Mouse (Mus musculus) MEL (cell line): ENCODE measurements around the gene Dab2.

Experiments
- BHLHE40 ChIP-seq: IDR thresholded peaks from 2 replicates; pipeline ENCODE4 v1.6.1; 2012; ENCODE audit warnings: low read depth, mild to moderate bottlenecking, inconsistent platforms, low read length, improper control_type of control experiment, borderline replicate concordance
- CTCF ChIP-seq, 3 experiments: IDR thresholded peaks in 2 of 3; conservative IDR thresholded peaks in 1 of 3; 2 replicates each; pipeline ENCODE4 v1.5.1; 2011 to 2012; ENCODE audit warnings: low read length in 3 of 3, low read depth in 2 of 3, mild to moderate bottlenecking in 2 of 3, improper control_type of control experiment in 1 of 3, inconsistent platforms in 1 of 3, mixed read lengths in 1 of 3, moderate library complexity in 1 of 3; ENCODE audit not compliant: control insufficient read depth in 1 of 3, insufficient read depth in 1 of 3, poor library complexity in 1 of 3, severe bottlenecking in 1 of 3
- HCFC1 ChIP-seq: IDR thresholded peaks from 2 replicates; pipeline ENCODE4 v1.6.1; 2012; ENCODE audit warnings: low read depth, mild to moderate bottlenecking, inconsistent platforms, low read length, improper control_type of control experiment, moderate library complexity
- MAFK ChIP-seq: IDR thresholded peaks from 2 replicates; pipeline ENCODE4 v1.6.1; 2011; ENCODE audit warnings: low read depth, mild to moderate bottlenecking, low read length, improper control_type of control experiment, borderline replicate concordance
- MAX ChIP-seq: IDR thresholded peaks from 2 replicates; pipeline ENCODE4 v1.6.1; 2011; ENCODE audit warnings: low read length, improper control_type of control experiment
- POLR2A ChIP-seq, 2 experiments: IDR thresholded peaks; 2 replicates each; pipeline ENCODE4 v1.6.1; 2011 to 2012; ENCODE audit warnings: low read length in 2 of 2, mild to moderate bottlenecking in 2 of 2, control low read depth in 1 of 2, improper control_type of control experiment in 1 of 2, low read depth in 1 of 2, moderate library complexity in 1 of 2; ENCODE audit not compliant: control insufficient read depth in 1 of 2, insufficient read depth in 1 of 2, poor library complexity in 1 of 2
- USF1 ChIP-seq: IDR thresholded peaks from 2 replicates; pipeline ENCODE4 v1.6.1; 2014; ENCODE audit warnings: low read depth, mild to moderate bottlenecking, inconsistent platforms, low read length, improper control_type of control experiment, moderate library complexity
- ZMIZ1 ChIP-seq: IDR thresholded peaks from 2 replicates; pipeline ENCODE4 v1.6.1; 2012; ENCODE audit warnings: low read depth, mild to moderate bottlenecking, inconsistent platforms, low read length, improper control_type of control experiment, moderate library complexity

DNA sequence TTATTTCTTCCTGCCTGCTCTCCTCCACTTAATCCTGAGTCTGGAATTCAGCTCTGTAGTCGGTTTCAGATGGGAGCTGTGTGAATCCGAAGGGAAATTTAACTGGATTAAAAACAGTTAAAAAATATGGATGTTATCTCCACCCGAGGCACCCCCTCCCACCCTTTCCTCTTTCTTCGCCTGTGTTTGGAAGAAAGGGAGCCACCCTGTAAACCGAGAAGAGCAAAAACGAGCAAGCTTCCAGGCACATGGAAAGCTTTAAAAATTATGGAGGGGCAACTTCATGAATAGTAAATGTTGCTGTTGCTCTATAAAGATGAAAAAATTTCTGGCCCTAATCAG, 88.1 kb downstream of the Dab2 start:
- no peak for TF ChIP-seq POLR2A (IDR thresholded peaks at IDR 0.05; ENCODE audit: control insufficient read depth in 1 of 2, insufficient read depth in 1 of 2, low read depth in 1 of 2, low read length in 2 of 2, poor library complexity in 1 of 2)
- TF ChIP-seq MAX, result no peak
- no peak for TF ChIP-seq BHLHE40
- TF ChIP-seq CTCF (IDR thresholded peaks at IDR 0.05 in 2 of 3, conservative IDR thresholded peaks at IDR 0.05 in 1 of 3; ENCODE audit: control insufficient read depth in 1 of 3, insufficient read depth in 1 of 3, low read depth in 2 of 3, low read length in 3 of 3, poor library complexity in 1 of 3, severe bottlenecking in 1 of 3), result no peak
- TF ChIP-seq USF1, result no peak
- no peak for TF ChIP-seq HCFC1
- TF ChIP-seq ZMIZ1, result no peak
- TF ChIP-seq MAFK, result no peak
